Mouse (Mus musculus): Measurements from ENCODE around the gene 4930432M17Rik. TPM values are rescaled to one million over a fixed set of nuclear protein-coding genes. Genes with fewer than 3 reads are reported as not detected.

Gene 4930432M17Rik
- polyA plus RNA-seq, 1 experiment: not detected

- H3K27me3 ChIP-seq (ENCODE audit: control insufficient read depth, insufficient read depth, low read length): no peaks in the 10 kb centered on the region
- TF ChIP-seq CTCF (IDR thresholded peaks at IDR 0.05; ENCODE audit: extremely low read depth, insufficient read length, insufficient replicate concordance, low read depth, low read length) (no peak), POLR2A (IDR thresholded peaks at IDR 0.05; ENCODE audit: low read depth, low read length) (no peak)
- peak overlapping the region; percentile 86 for H3K27ac ChIP-seq (ENCODE audit: insufficient read depth, low read depth, low read length)
- peaks cover 11% of the 10 kb centered on the region; the same call in 1 of the 2 replicates for H3K4me1 ChIP-seq (ENCODE audit: control insufficient read depth, insufficient read depth, insufficient read length, low read length)
- H3K4me3 ChIP-seq (ENCODE audit: low read depth, low read length): no peak overlapping the region
- 21% methylated on average over 9 of the region's 9 CpGs for WGBS
- no peaks in the 10 kb centered on the region for H3K36me3 ChIP-seq (ENCODE audit: control insufficient read depth, insufficient read depth, low read length)
These were observed 24.1 kb upstream of the 4930432M17Rik start for GRCm38 (mm10) chr3:121646364-121647048.

GRCm38 (mm10) chr3:121648238-121648778 lies 22.3 kb upstream of the 4930432M17Rik start:
- no peaks in the 10 kb centered on the region for H3K36me3 ChIP-seq (ENCODE audit: control insufficient read depth, insufficient read depth, low read length)
- H3K4me1 ChIP-seq (ENCODE audit: control insufficient read depth, insufficient read depth, insufficient read length, low read length): peaks cover 11% of the 10 kb centered on the region; the same call in 1 of the 2 replicates
- H3K4me3 ChIP-seq (ENCODE audit: low read depth, low read length): no peak overlapping the region
- TF ChIP-seq CTCF (IDR thresholded peaks at IDR 0.05; ENCODE audit: extremely low read depth, insufficient read length, insufficient replicate concordance, low read depth, low read length) (no peak), POLR2A (IDR thresholded peaks at IDR 0.05; ENCODE audit: low read depth, low read length) (no peak)
- H3K27ac ChIP-seq (ENCODE audit: insufficient read depth, low read depth, low read length): no peak overlapping the region
- 91% methylated on average over 8 of the region's 8 CpGs for WGBS
- H3K27me3 ChIP-seq (ENCODE audit: control insufficient read depth, insufficient read depth, low read length): no peaks in the 10 kb centered on the region

GRCm38 (mm10) chr3:121650052-121650671 lies 20.4 kb upstream of the 4930432M17Rik start:
- no peaks in the 10 kb centered on the region for H3K36me3 ChIP-seq (ENCODE audit: control insufficient read depth, insufficient read depth, low read length)
- H3K4me1 ChIP-seq (ENCODE audit: control insufficient read depth, insufficient read depth, insufficient read length, low read length): peaks cover 11% of the 10 kb centered on the region; the same call in 1 of the 2 replicates
- WGBS: 17% methylated on average over 10 of the region's 10 CpGs
- no peaks in the 10 kb centered on the region for H3K27me3 ChIP-seq (ENCODE audit: control insufficient read depth, insufficient read depth, low read length)
- H3K4me3 ChIP-seq (ENCODE audit: low read depth, low read length): no peak overlapping the region
- peak overlapping the region; percentile 55 for H3K27ac ChIP-seq (ENCODE audit: insufficient read depth, low read depth, low read length)
- TF ChIP-seq CTCF (IDR thresholded peaks at IDR 0.05; ENCODE audit: extremely low read depth, insufficient read length, insufficient replicate concordance, low read depth, low read length): no peak
- no peak for TF ChIP-seq POLR2A (IDR thresholded peaks at IDR 0.05; ENCODE audit: low read depth, low read length)

GRCm38 (mm10) chr3:121651710-121652109 lies 18.9 kb upstream of the 4930432M17Rik start:
- Histone ChIP-seq H3K4me1 (ENCODE audit: control insufficient read depth, insufficient read depth, insufficient read length, low read length) (peaks cover 14% of the 10 kb centered on the region; the same call in 1 of the 2 replicates), H3K27ac (ENCODE audit: insufficient read depth, low read depth, low read length) (no peak overlapping the region), H3K36me3 (ENCODE audit: control insufficient read depth, insufficient read depth, low read length) (no peaks in the 10 kb centered on the region), H3K4me3 (ENCODE audit: low read depth, low read length) (no peak overlapping the region), H3K27me3 (ENCODE audit: control insufficient read depth, insufficient read depth, low read length) (no peaks in the 10 kb centered on the region)
- WGBS: 71% methylated on average over 3 of the region's 3 CpGs
- TF ChIP-seq CTCF (IDR thresholded peaks at IDR 0.05; ENCODE audit: extremely low read depth, insufficient read length, insufficient replicate concordance, low read depth, low read length): no peak
- TF ChIP-seq POLR2A (IDR thresholded peaks at IDR 0.05; ENCODE audit: low read depth, low read length): no peak

GRCm38 (mm10) chr3:121652186-121652585 lies 18.4 kb upstream of the 4930432M17Rik start:
- TF ChIP-seq POLR2A (IDR thresholded peaks at IDR 0.05; ENCODE audit: low read depth, low read length) (no peak), CTCF (IDR thresholded peaks at IDR 0.05; ENCODE audit: extremely low read depth, insufficient read length, insufficient replicate concordance, low read depth, low read length) (no peak)
- H3K4me3 ChIP-seq (ENCODE audit: low read depth, low read length): no peak overlapping the region
- peaks cover 9% of the 10 kb centered on the region; the same call in 1 of the 2 replicates for H3K4me1 ChIP-seq (ENCODE audit: control insufficient read depth, insufficient read depth, insufficient read length, low read length)
- H3K27me3 ChIP-seq (ENCODE audit: control insufficient read depth, insufficient read depth, low read length): no peaks in the 10 kb centered on the region
- WGBS: 92% methylated on average over 1 of the region's 1 CpGs
- H3K27ac ChIP-seq (ENCODE audit: insufficient read depth, low read depth, low read length): no peak overlapping the region
- no peaks in the 10 kb centered on the region for H3K36me3 ChIP-seq (ENCODE audit: control insufficient read depth, insufficient read depth, low read length)

- no peaks in the 10 kb centered on the region for H3K36me3 ChIP-seq (ENCODE audit: control insufficient read depth, insufficient read depth, low read length)
- TF ChIP-seq POLR2A (IDR thresholded peaks at IDR 0.05; ENCODE audit: low read depth, low read length) (no peak), CTCF (IDR thresholded peaks at IDR 0.05; ENCODE audit: extremely low read depth, insufficient read length, insufficient replicate concordance, low read depth, low read length) (no peak)
- WGBS: 90% methylated on average over 4 of the region's 4 CpGs
These were observed 13.6 kb upstream of the 4930432M17Rik start for GRCm38 (mm10) chr3:121656922-121657321.

More at GRCm38 (mm10) chr3:121656922-121657321, 13.6 kb upstream of the 4930432M17Rik start:
- H3K27ac ChIP-seq (ENCODE audit: insufficient read depth, low read depth, low read length): no peak overlapping the region
- no peaks in the 10 kb centered on the region for H3K27me3 ChIP-seq (ENCODE audit: control insufficient read depth, insufficient read depth, low read length)
- H3K4me3 ChIP-seq (ENCODE audit: low read depth, low read length): no peak overlapping the region
- H3K4me1 ChIP-seq (ENCODE audit: control insufficient read depth, insufficient read depth, insufficient read length, low read length): peaks cover 5% of the 10 kb centered on the region; the same call in 1 of the 2 replicates
